Comparison of ENCODE assay signal across 16 mouse cellular contexts in the genomic region with DNA sequence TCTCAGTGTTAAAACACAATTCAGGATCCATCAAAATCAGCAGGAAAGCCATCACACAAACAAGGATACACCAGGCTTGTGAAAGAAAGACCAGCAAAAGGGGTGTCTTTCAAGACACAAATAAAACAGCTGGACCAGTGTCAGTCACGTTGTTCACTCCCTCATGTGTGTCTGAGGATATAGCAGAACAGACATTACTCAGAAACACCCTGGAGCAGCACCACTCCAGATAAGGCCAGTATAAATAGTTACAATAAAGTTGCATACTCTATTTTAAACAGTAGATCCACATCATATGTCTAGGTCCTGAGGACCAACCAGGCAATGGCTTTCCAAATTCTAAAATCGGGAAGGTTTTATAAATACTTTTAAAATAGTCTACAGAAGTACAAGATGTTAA.
"Had no signal": no experiment of that assay in that cellular context is flagged by ENCODE, and none has a peak within 500 bp of the region (broad histone marks: within the 10 kb centered on the region; RNA-seq: fewer than 3 reads in every experiment).

No protein-coding gene starts in this region.

- H3K4me1 ChIP-seq: liver, embryonic 15.5 days; midbrain, embryonic 13.5 days had no signal

- H3K4me2 ChIP-seq: limb, embryonic 13.5 days; liver, embryonic 12.5 days; liver, embryonic 15.5 days; midbrain, embryonic 13.5 days had no signal

- H3K9ac ChIP-seq: limb, embryonic 13.5 days; liver, embryonic 12.5 days; liver, embryonic 15.5 days; midbrain, embryonic 13.5 days had no signal

- H3K27me3 ChIP-seq: limb, embryonic 13.5 days; liver, embryonic 12.5 days; liver, embryonic 15.5 days; midbrain, embryonic 13.5 days had no signal

- DNase-seq: kidney, adult 2 months; kidney, postnatal 25 days; layer of hippocampus, adult 9-11 months; liver; lung, adult 18-20 months; thymus, adult 18-20 months; thymus, postnatal 36 days had no signal

- H3K4me3 ChIP-seq: layer of hippocampus, adult 2 months; limb, embryonic 10.5 days; limb, embryonic 13.5 days; liver, embryonic 12.5 days; liver, embryonic 15.5 days; midbrain, embryonic 13.5 days had no signal

- H3K36me3 ChIP-seq: limb, embryonic 10.5 days; limb, embryonic 13.5 days; liver, embryonic 12.5 days; liver, embryonic 15.5 days; midbrain, embryonic 13.5 days had no signal

- ATAC-seq: liver, embryonic 12.5 days; midbrain, embryonic 13.5 days; midbrain, embryonic 16.5 days had no signal

- H3K9me3 ChIP-seq: limb, embryonic 10.5 days; limb, embryonic 13.5 days; liver, embryonic 12.5 days; liver, embryonic 15.5 days; midbrain, embryonic 13.5 days had no signal

- H3K27ac ChIP-seq: kidney, postnatal 0 days; layer of hippocampus, adult 2 months; limb, embryonic 10.5 days; limb, embryonic 13.5 days; liver, embryonic 12.5 days; liver, embryonic 15.5 days; macrophage; midbrain, embryonic 13.5 days had no signal
